Mouse (Mus musculus) neural tube, embryonic 15.5 days (tissue): Measurements from ENCODE around the gene Asic4. TPM values are rescaled to one million over a fixed set of nuclear protein-coding genes. Genes with fewer than 3 reads are reported as not detected.

Source experiments
- ATAC-seq: fragments of 200-750 bp; cut with Nextera tagmentation; 2 replicates; pipeline ENCODE4 v1.8.0; 2017; ENCODE audit warnings: mild to moderate bottlenecking, moderate TSS enrichment, moderate library complexity; ENCODE audit not compliant: low FRiP score
- H3K27ac ChIP-seq: fragments of 300-500 bp; sonication (generic); replicated peaks from 2 replicates; pipeline ENCODE4 v1.5.1; 2015; ENCODE audit warnings: mild to moderate bottlenecking, inconsistent platforms
- H3K27me3 ChIP-seq: fragments of 300-500 bp; sonication (generic); replicated peaks from 2 replicates; pipeline ENCODE4 v1.6.1; 2015; ENCODE audit warnings: inconsistent platforms
- H3K36me3 ChIP-seq: fragments of 300-500 bp; sonication (generic); 2 replicates; pipeline ENCODE4 v1.6.1; 2015; ENCODE audit warnings: inconsistent platforms
- H3K4me1 ChIP-seq: fragments of 300-500 bp; sonication (generic); 2 replicates; pipeline ENCODE4 v1.6.1; 2015; ENCODE audit warnings: inconsistent platforms
- H3K4me2 ChIP-seq: fragments of 300-500 bp; sonication (generic); 2 replicates; pipeline ENCODE4 v1.6.1; 2015; ENCODE audit warnings: inconsistent platforms, mild to moderate bottlenecking, moderate library complexity
- H3K4me3 ChIP-seq: fragments of 300-500 bp; sonication (generic); replicated peaks from 2 replicates; pipeline ENCODE4 v1.5.1; 2015; ENCODE audit warnings: mild to moderate bottlenecking, inconsistent platforms
- H3K9ac ChIP-seq: fragments of 300-500 bp; sonication (generic); replicated peaks from 2 replicates; pipeline ENCODE4 v1.6.1; 2015; ENCODE audit warnings: mild to moderate bottlenecking, inconsistent platforms
- H3K9me3 ChIP-seq: fragments of 300-500 bp; sonication (generic); replicated peaks from 2 replicates; pipeline ENCODE4 v1.6.1; 2016; ENCODE audit warnings: inconsistent platforms
- WGBS: fragments of 180-500 bp; shearing (Covaris S2); methylation state at CpG from one replicate; pipeline ENCODE4 v1.1.7; 2015; ENCODE audit warnings: mixed read lengths; 5-methylcytosine and 5-hydroxymethylcytosine counted together
- polyA plus RNA-seq: library from polyadenylated mRNA; unstranded; fragments of >200 nt; fragmentation: Nextera tagmentation; extraction: Ambion mirVana; gene quantifications from 2 replicates; pipeline ENCODE4 v1.2.1, GENCODE M21; 2015

Gene Asic4
- polyA plus RNA-seq, 1 experiment from 2014 or later, result 31.6 TPM

GRCm38 (mm10) chr1:75490785-75491551 is 40.7 kb downstream of the Asic4 start:
- ATAC-seq, result no peak
- no peak overlapping the region for H3K4me3 ChIP-seq
- no peaks in the 10 kb centered on the region for H3K9me3 ChIP-seq
- H3K36me3 ChIP-seq, result peaks cover 20% of the 10 kb centered on the region
- H3K9ac ChIP-seq, result no peak overlapping the region
- 87% methylated on average over 34 of the region's 34 CpGs for WGBS
- H3K4me1 ChIP-seq, result peaks cover 25% of the 10 kb centered on the region
- peaks cover 35% of the 10 kb centered on the region for H3K27me3 ChIP-seq
- H3K4me2 ChIP-seq, result no peak overlapping the region
- no peak overlapping the region for H3K27ac ChIP-seq

GRCm38 (mm10) chr1:75492579-75493170 is 42.4 kb downstream of the Asic4 start:
- no peak for ATAC-seq
- H3K27me3 ChIP-seq, result peaks cover 22% of the 10 kb centered on the region

GRCm38 (mm10) chr1:75494878-75495548 is 44.8 kb downstream of the Asic4 start:
- Histone ChIP-seq H3K9ac (no peak overlapping the region), H3K27ac (no peak overlapping the region), H3K4me1 (no peaks in the 10 kb centered on the region), H3K9me3 (no peaks in the 10 kb centered on the region), H3K4me3 (no peak overlapping the region), H3K27me3 (peaks cover 6% of the 10 kb centered on the region), H3K4me2 (no peak overlapping the region), H3K36me3 (peaks cover 46% of the 10 kb centered on the region)
- WGBS, result 26% methylated on average over 12 of the region's 12 CpGs
- ATAC-seq, result no peak; the same call in 1 of the 2 replicates

More at GRCm38 (mm10) chr1:75492579-75493170, 42.4 kb downstream of the Asic4 start:
- peaks cover 8% of the 10 kb centered on the region for H3K4me1 ChIP-seq
- 44% methylated on average over 24 of the region's 24 CpGs for WGBS
- H3K9ac ChIP-seq, result no peak overlapping the region
- no peaks in the 10 kb centered on the region for H3K9me3 ChIP-seq
- H3K27ac ChIP-seq, result no peak overlapping the region
- peaks cover 30% of the 10 kb centered on the region for H3K36me3 ChIP-seq
- H3K4me3 ChIP-seq, result no peak overlapping the region
- H3K4me2 ChIP-seq, result no peak overlapping the region

- peaks cover 55% of the 10 kb centered on the region for H3K36me3 ChIP-seq
- 87% methylated on average over 4 of the region's 4 CpGs for WGBS
Measured at GRCm38 (mm10) chr1:75498897-75499296, 48.7 kb downstream of the Asic4 start.

GRCm38 (mm10) chr1:75499441-75499840 is 49.2 kb downstream of the Asic4 start:
- Histone ChIP-seq H3K27ac (no peak overlapping the region), H3K9ac (no peak overlapping the region), H3K4me3 (no peak overlapping the region), H3K36me3 (peaks cover 55% of the 10 kb centered on the region), H3K27me3 (0 out of 2 replicates have a peak, but pooled peaks cover 2% of the 10 kb centered on the region), H3K4me2 (no peak overlapping the region), H3K4me1 (peaks cover 12% of the 10 kb centered on the region), H3K9me3 (no peaks in the 10 kb centered on the region)
- no peak for ATAC-seq
- WGBS, result 87% methylated on average over 7 of the region's 7 CpGs

More at GRCm38 (mm10) chr1:75498897-75499296, 48.7 kb downstream of the Asic4 start:
- Histone ChIP-seq H3K4me3 (no peak overlapping the region), H3K4me1 (peaks cover 6% of the 10 kb centered on the region; the same call in 1 of the 2 replicates), H3K9ac (no peak overlapping the region), H3K9me3 (no peaks in the 10 kb centered on the region), H3K27me3 (0 out of 2 replicates have a peak, but pooled peaks cover 2% of the 10 kb centered on the region), H3K4me2 (no peak overlapping the region), H3K27ac (no peak overlapping the region)
- ATAC-seq, result no peak

- Histone ChIP-seq H3K9me3 (no peaks in the 10 kb centered on the region), H3K4me2 (no peak overlapping the region), H3K36me3 (peaks cover 48% of the 10 kb centered on the region), H3K4me3 (no peak overlapping the region), H3K4me1 (peaks cover 25% of the 10 kb centered on the region), H3K9ac (no peak overlapping the region), H3K27me3 (no peaks in the 10 kb centered on the region), H3K27ac (no peak overlapping the region)
- no peak for ATAC-seq
- 96% methylated on average over 9 of the region's 9 CpGs for WGBS
Measured at GRCm38 (mm10) chr1:75501905-75502304, 51.7 kb downstream of the Asic4 start.

GRCm38 (mm10) chr1:75502945-75503650 is 52.9 kb downstream of the Asic4 start:
- H3K9me3 ChIP-seq, result no peaks in the 10 kb centered on the region
- no peak overlapping the region for H3K27ac ChIP-seq
- H3K9ac ChIP-seq, result no peak overlapping the region
- WGBS, result 88% methylated on average over 24 of the region's 25 CpGs
- no peak overlapping the region for H3K4me3 ChIP-seq
- H3K36me3 ChIP-seq, result peaks cover 41% of the 10 kb centered on the region
- H3K4me2 ChIP-seq, result no peak overlapping the region
- peaks cover 37% of the 10 kb centered on the region for H3K4me1 ChIP-seq
- no peaks in the 10 kb centered on the region for H3K27me3 ChIP-seq
- ATAC-seq, result no peak

- peak overlapping the region; percentile 92; the same call in 1 of the 2 replicates for H3K4me2 ChIP-seq
- H3K27ac ChIP-seq, result no peak overlapping the region
- 73% methylated on average over 23 of the region's 23 CpGs for WGBS
- H3K9ac ChIP-seq, result no peak overlapping the region
- H3K4me1 ChIP-seq, result peaks cover 37% of the 10 kb centered on the region
- no peak for ATAC-seq
- peaks cover 37% of the 10 kb centered on the region for H3K36me3 ChIP-seq
- no peaks in the 10 kb centered on the region for H3K9me3 ChIP-seq
- H3K27me3 ChIP-seq, result no peaks in the 10 kb centered on the region
- H3K4me3 ChIP-seq, result no peak overlapping the region
Measured at GRCm38 (mm10) chr1:75503651-75503980, 53.4 kb downstream of the Asic4 start.

- no peaks in the 10 kb centered on the region for H3K9me3 ChIP-seq
- peak overlapping the region; percentile 89 for H3K27ac ChIP-seq
- H3K36me3 ChIP-seq, result peaks cover 28% of the 10 kb centered on the region
- peak overlapping the region; percentile 79 for H3K4me3 ChIP-seq
- H3K9ac ChIP-seq, result peak overlapping the region; percentile 94
- peak overlapping the region; percentile 92 for H3K4me2 ChIP-seq
- 65% methylated on average over 9 of the region's 9 CpGs for WGBS
- H3K27me3 ChIP-seq, result 0 out of 2 replicates have a peak, but pooled peaks cover 2% of the 10 kb centered on the region
- peaks cover 37% of the 10 kb centered on the region for H3K4me1 ChIP-seq
- ATAC-seq, result no peak
Measured at GRCm38 (mm10) chr1:75504256-75505045, 54.2 kb downstream of the Asic4 start.

GRCm38 (mm10) chr1:75505159-75505955 is 55.1 kb downstream of the Asic4 start:
- under 1% methylated on average over 80 of the region's 84 CpGs for WGBS
- H3K9ac ChIP-seq, result peak overlapping the region; percentile 94
- peak; percentile 88 for ATAC-seq
- peak overlapping the region; percentile 79 for H3K4me3 ChIP-seq
- peaks cover 37% of the 10 kb centered on the region for H3K4me1 ChIP-seq
- no peaks in the 10 kb centered on the region for H3K9me3 ChIP-seq
- peak overlapping the region; percentile 89 for H3K27ac ChIP-seq
- H3K4me2 ChIP-seq, result peak overlapping the region; percentile 92
- H3K36me3 ChIP-seq, result peaks cover 21% of the 10 kb centered on the region
- H3K27me3 ChIP-seq, result 0 out of 2 replicates have a peak, but pooled peaks cover 4% of the 10 kb centered on the region
